Mouse (Mus musculus) spleen, adult 2 months (tissue): ENCODE results near the gene Zfp42. TPM values are rescaled to one million over a fixed set of nuclear protein-coding genes. Genes with fewer than 3 reads are reported as not detected.

Experiments
- DNase-seq, 2 experiments: peaks; one replicate each; pipeline versions ENCODE4 v3.0.0 to v3.0.0-alpha.2; 2012 to 2021; ENCODE audit warnings: low spot score in 2 of 2, low read depth in 1 of 2
- H3K27ac ChIP-seq: fragments of 200-500 bp; 2 replicates; pipeline ENCODE4 v1.5.1; 2012; ENCODE audit warnings: low read length, inconsistent platforms; ENCODE audit not compliant: insufficient read depth
- H3K27me3 ChIP-seq: fragments of 200-500 bp; 2 replicates; pipeline ENCODE4 v1.6.1; 2012; ENCODE audit warnings: mild to moderate bottlenecking, moderate library complexity, low read length, inconsistent platforms; ENCODE audit not compliant: control insufficient read depth, insufficient read depth
- H3K36me3 ChIP-seq: fragments of 200-500 bp; 2 replicates; pipeline ENCODE4 v1.6.1; 2012; ENCODE audit warnings: mild to moderate bottlenecking, low read length, inconsistent platforms; ENCODE audit not compliant: control insufficient read depth, insufficient read depth
- H3K4me1 ChIP-seq: fragments of 200-500 bp; 2 replicates; pipeline ENCODE4 v1.6.1; 2011; ENCODE audit warnings: inconsistent platforms; ENCODE audit not compliant: control insufficient read depth, insufficient read depth, insufficient read length
- H3K4me3 ChIP-seq: fragments of 200-500 bp; 2 replicates; pipeline ENCODE4 v1.5.1; 2011; ENCODE audit warnings: mild to moderate bottlenecking, inconsistent platforms; ENCODE audit not compliant: insufficient read depth, insufficient read length; ENCODE audit errors: extremely low read depth
- CTCF ChIP-seq: fragments of 200-500 bp; IDR thresholded peaks from 2 replicates; pipeline ENCODE4 v1.5.1; 2011; ENCODE audit warnings: mild to moderate bottlenecking, inconsistent platforms; ENCODE audit not compliant: insufficient read depth, insufficient read length, insufficient replicate concordance; ENCODE audit errors: extremely low read depth
- POLR2A ChIP-seq: fragments of 200-500 bp; IDR thresholded peaks from 2 replicates; pipeline ENCODE4 v1.6.1; 2011; ENCODE audit warnings: low read depth, low read length, inconsistent platforms
- WGBS: fragments of 180-500 bp; shearing (Covaris S2); methylation state at CpG from one replicate; pipeline ENCODE4 v1.1.7; 2018; 5-methylcytosine and 5-hydroxymethylcytosine counted together
- polyA plus RNA-seq: library from polyadenylated mRNA; depleted of rRNA; stranded (reverse); fragments of >200 nt; gene quantifications from 2 replicates; pipeline ENCODE4 v1.2.3, GENCODE M21; 2012

Gene Zfp42
- polyA plus RNA-seq, 1 experiment = not detected

DNA sequence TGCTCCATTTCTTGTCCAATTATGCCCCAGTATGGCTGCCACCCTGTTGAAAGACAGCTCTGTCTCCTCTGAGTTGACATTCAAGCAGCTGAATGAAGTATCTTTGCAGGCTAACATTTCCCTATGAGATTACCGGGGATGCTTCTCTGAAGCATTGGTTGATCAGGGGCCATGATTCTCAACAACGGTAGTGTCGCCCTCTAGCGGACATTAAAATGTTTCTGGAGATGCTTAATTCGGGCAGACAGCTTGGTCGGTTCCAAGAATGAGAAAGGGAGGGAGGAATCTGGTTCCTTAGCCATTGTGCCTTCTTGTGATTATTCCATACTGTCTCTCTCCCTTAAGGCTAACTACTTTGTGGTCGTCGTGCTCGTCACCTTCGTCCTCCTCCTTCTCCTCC, 21.9 kb upstream of the Zfp42 start:
- no peak overlapping the region for H3K27ac ChIP-seq
- no peak overlapping the region for H3K4me3 ChIP-seq
- H3K36me3 ChIP-seq = no peaks in the 10 kb centered on the region
- H3K4me1 ChIP-seq = no peaks in the 10 kb centered on the region
- no peak for DNase-seq
- no peak for TF ChIP-seq CTCF
- 81% methylated on average over 10 of the region's 10 CpGs for WGBS
- no peaks in the 10 kb centered on the region for H3K27me3 ChIP-seq

DNA sequence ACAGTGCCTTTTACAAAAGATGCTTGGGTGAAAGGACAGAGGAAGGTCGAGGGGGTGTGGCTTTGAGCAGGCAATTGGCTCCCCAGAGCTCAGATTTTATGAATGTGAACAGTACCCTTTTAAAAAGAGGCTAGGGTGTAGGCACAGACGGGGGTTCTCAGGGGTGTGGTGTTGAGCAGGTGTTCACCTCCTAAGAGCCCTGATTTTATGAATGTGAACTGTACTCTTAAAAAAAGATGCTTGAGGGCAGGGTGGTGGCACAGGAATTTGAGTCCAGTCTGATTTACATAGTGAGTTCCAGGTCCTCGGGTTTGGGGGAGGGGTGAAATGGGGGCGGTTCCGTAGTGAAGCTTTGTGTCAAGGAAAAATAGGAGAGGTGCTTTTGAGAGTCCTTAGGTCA, 14.0 kb upstream of the Zfp42 start:
- Histone ChIP-seq H3K36me3 (no peaks in the 10 kb centered on the region), H3K27me3 (no peaks in the 10 kb centered on the region), H3K4me3 (no peak overlapping the region), H3K27ac (no peak overlapping the region), H3K4me1 (no peaks in the 10 kb centered on the region)
- TF ChIP-seq CTCF (no peak), POLR2A (no peak)
- no peak for DNase-seq
- WGBS = 76% methylated on average over 5 of the region's 5 CpGs

DNA sequence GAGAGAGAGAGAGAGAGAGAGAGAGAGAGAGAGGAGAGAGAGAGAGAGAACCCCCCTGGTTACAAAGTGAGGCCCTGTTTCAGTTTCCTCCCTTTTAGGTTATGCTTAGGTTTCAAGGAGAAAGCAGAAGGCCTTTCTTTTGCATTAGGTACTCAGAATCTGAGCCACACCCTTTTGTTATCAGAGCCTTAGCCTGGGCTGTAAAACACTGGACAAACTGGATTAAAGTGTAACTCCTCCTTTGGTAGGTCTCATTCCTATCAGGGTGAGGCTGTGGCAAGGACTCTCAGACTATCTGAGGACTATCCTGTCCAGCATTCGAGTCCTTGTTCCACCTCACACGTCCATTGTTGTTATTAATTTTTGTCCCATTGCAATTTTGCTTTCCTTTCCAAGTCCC, 1.4 kb upstream of the Zfp42 start:
- no peaks in the 10 kb centered on the region for H3K4me1 ChIP-seq
- H3K27ac ChIP-seq = no peak overlapping the region
- WGBS = 79% methylated on average over 2 of the region's 2 CpGs
- no peak for DNase-seq
- no peak overlapping the region for H3K4me3 ChIP-seq
- no peaks in the 10 kb centered on the region for H3K27me3 ChIP-seq
- TF ChIP-seq POLR2A = no peak
- no peak for TF ChIP-seq CTCF
- H3K36me3 ChIP-seq = no peaks in the 10 kb centered on the region

DNA sequence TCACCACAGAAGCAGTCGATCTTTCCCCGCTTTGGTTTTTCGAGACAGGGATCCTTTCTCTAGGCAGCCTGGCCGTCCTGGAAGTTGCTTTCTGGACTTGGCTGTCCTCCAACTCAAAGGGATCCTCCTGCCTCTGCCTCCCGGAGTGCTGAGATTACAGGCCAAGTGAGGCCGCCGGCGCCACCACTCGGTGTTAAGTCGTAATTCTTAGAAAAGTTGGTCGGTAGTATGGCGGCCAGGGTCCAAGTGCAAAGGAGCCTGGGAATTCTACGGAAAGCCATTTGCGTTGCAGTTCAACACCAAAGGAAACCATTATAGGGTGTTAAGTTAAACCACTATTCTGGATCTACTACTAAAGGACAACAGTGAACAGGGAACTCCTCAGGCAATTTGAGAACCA, 1.1 kb downstream of the Zfp42 start:
- H3K27me3 ChIP-seq = no peaks in the 10 kb centered on the region
- WGBS = 95% methylated on average over 14 of the region's 14 CpGs
- no peak for DNase-seq
- TF ChIP-seq POLR2A = no peak
- TF ChIP-seq CTCF = no peak
- H3K4me1 ChIP-seq = no peaks in the 10 kb centered on the region
- no peaks in the 10 kb centered on the region for H3K36me3 ChIP-seq
- H3K27ac ChIP-seq = no peak overlapping the region
- no peak overlapping the region for H3K4me3 ChIP-seq

DNA sequence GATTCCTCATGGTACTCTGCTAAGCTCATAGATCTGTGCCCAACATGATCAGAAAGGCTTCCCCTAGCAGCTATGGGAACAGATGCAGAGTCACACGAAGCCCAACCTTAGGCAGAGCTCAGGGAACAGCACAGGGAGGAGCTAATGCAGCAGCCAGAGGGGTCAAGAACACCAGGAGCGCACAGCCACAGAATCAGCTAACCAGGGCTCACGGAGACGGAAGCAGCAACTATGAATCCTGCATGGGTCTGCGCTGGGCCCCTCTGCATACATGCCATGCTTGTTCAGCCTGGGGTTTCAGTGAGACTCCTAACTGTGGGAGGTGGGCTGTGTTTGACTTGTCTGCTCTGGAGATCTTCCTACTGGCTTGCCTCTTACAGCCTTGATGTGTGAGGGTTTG, 7.0 kb downstream of the Zfp42 start:
- no peak for TF ChIP-seq CTCF
- TF ChIP-seq POLR2A = no peak
- no peaks in the 10 kb centered on the region for H3K4me1 ChIP-seq
- 77% methylated on average over 5 of the region's 5 CpGs for WGBS
- H3K4me3 ChIP-seq = no peak overlapping the region
- H3K36me3 ChIP-seq = no peaks in the 10 kb centered on the region
- no peaks in the 10 kb centered on the region for H3K27me3 ChIP-seq
- H3K27ac ChIP-seq = no peak overlapping the region
- no peak for DNase-seq

DNA sequence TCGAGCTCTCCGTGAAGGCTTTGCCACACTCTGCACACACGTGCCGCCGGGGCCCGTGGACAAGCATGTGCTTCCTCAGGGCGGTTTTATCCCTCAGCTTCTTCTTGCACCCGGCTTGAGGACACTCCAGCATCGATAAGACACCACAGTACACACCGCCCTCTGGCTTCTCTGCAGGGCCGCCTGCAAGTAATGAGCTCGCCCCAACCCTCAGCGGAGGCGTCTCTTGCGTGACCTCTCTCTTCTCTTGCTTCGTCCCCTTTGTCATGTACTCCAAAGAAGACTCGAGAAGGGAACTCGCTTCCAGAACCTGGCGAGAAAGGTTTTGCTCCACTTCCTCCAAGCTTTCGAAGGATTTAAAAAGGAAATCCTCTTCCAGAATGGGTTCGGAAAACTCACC, 11.0 kb downstream of the Zfp42 start:
- 92% methylated on average over 21 of the region's 21 CpGs for WGBS
- Histone ChIP-seq H3K4me1 (no peaks in the 10 kb centered on the region), H3K4me3 (no peak overlapping the region), H3K27ac (no peak overlapping the region), H3K36me3 (no peaks in the 10 kb centered on the region), H3K27me3 (no peaks in the 10 kb centered on the region)
- no peak for DNase-seq
- TF ChIP-seq POLR2A = no peak
- no peak for TF ChIP-seq CTCF

DNA sequence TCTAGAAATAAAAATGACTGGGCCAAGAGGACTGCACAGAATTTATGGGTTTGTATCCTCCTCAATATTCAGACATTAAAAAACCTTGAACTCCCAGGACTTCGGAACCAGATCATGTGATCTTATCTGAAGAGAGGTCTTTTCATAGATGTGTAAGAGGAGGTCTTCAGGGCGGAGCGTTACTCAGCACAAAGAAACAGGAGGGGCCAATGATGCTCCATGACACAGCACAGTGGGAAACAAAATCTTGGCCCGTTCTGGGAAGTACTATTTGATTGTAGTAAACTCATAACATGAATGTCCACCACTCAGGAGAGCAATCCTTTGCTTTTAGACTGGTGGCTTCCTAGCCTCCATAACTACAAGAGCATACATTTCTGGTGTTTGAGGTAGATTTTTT, 12.6 kb downstream of the Zfp42 start:
- 92% methylated on average over 4 of the region's 4 CpGs for WGBS

More for the DNA sequence above, 12.6 kb downstream of the Zfp42 start:
- H3K27me3 ChIP-seq = no peaks in the 10 kb centered on the region
- no peak overlapping the region for H3K4me3 ChIP-seq
- DNase-seq = no peak
- H3K27ac ChIP-seq = no peak overlapping the region
- TF ChIP-seq POLR2A (no peak), CTCF (no peak)
- H3K36me3 ChIP-seq = no peaks in the 10 kb centered on the region
- no peaks in the 10 kb centered on the region for H3K4me1 ChIP-seq
